Mouse (Mus musculus) stomach, postnatal 0 days (tissue): ENCODE data around the gene Alcam. TPM values are rescaled to one million over a fixed set of nuclear protein-coding genes. Genes with fewer than 3 reads are reported as not detected.
A peak's percentile ranks its signal among the peaks of the same experiment; 100 is the strongest.

Source experiments
- ATAC-seq: fragments of 200-750 bp; cut with Nextera tagmentation; 2 replicates; pipeline ENCODE4 v1.8.0; 2017; ENCODE audit not compliant: low FRiP score, low TSS enrichment
- DNase-seq: peaks from one replicate; pipeline ENCODE4 v3.0.0-alpha.2; 2016; ENCODE audit warnings: low spot score
- H3K27ac ChIP-seq: fragments of 300-500 bp; sonication (generic); replicated peaks from 2 replicates; pipeline ENCODE4 v1.5.1; 2014; ENCODE audit warnings: mild to moderate bottlenecking, control low read depth
- H3K27me3 ChIP-seq: fragments of 300-500 bp; sonication (generic); 2 replicates; pipeline ENCODE4 v1.6.1; 2014; ENCODE audit warnings: low read length; ENCODE audit not compliant: control insufficient read depth, insufficient read depth
- H3K36me3 ChIP-seq: fragments of 300-500 bp; sonication (generic); 2 replicates; pipeline ENCODE4 v1.6.1; 2014; ENCODE audit warnings: low read length, mixed read lengths; ENCODE audit not compliant: control insufficient read depth, insufficient read depth
- H3K4me1 ChIP-seq: fragments of 300-500 bp; sonication (generic); replicated peaks from 2 replicates; pipeline ENCODE4 v1.6.1; 2014; ENCODE audit warnings: antibody characterized with exemption; ENCODE audit not compliant: control insufficient read depth, insufficient read depth
- H3K4me2 ChIP-seq: fragments of 300-500 bp; sonication (generic); replicated peaks from 2 replicates; pipeline ENCODE4 v1.6.1; 2014; ENCODE audit warnings: low read depth, mild to moderate bottlenecking, control low read depth, moderate library complexity
- H3K4me3 ChIP-seq: fragments of 300-500 bp; sonication (generic); 2 replicates; pipeline ENCODE4 v1.5.1; 2014; ENCODE audit warnings: low read depth, low read length, control low read depth
- H3K9ac ChIP-seq: fragments of 300-500 bp; sonication (generic); 2 replicates; pipeline ENCODE4 v1.6.1; 2014; ENCODE audit warnings: mild to moderate bottlenecking, low read length, control low read depth, mixed read lengths
- H3K9me3 ChIP-seq: fragments of 300-500 bp; sonication (generic); 2 replicates; pipeline ENCODE4 v1.6.1; 2016; ENCODE audit warnings: low read length; ENCODE audit not compliant: control insufficient read depth
- CTCF ChIP-seq: IDR thresholded peaks from 2 replicates; pipeline ENCODE4 v1.5.1; 2016; ENCODE audit warnings: antibody characterized with exemption, low read depth, mild to moderate bottlenecking, moderate library complexity
- EP300 ChIP-seq: optimal IDR thresholded peaks from 2 replicates; pipeline ENCODE3; 2016; ENCODE audit warnings: antibody characterized with exemption
- WGBS: fragments of 180-500 bp; shearing (Covaris S2); extraction: QIAGEN DNeasy Blood & Tissue Kit; methylation state at CpG from one replicate; pipeline ENCODE4 v1.1.7; 2014; 5-methylcytosine and 5-hydroxymethylcytosine counted together
- polyA plus RNA-seq: library from polyadenylated mRNA; unstranded; fragments of >200 nt; fragmentation: Nextera tagmentation; extraction: Ambion mirVana; gene quantifications from 2 replicates; pipeline ENCODE4 v1.2.1, GENCODE M21; 2015

The Alcam gene
- polyA plus RNA-seq, 1 experiment from 2014 or later, result 20.4 TPM

- WGBS, result under 1% methylated on average over 44 of the region's 55 CpGs
- H3K27me3 ChIP-seq, result no peaks in the 10 kb centered on the region
- H3K4me3 ChIP-seq, result peak overlapping the region; percentile 72
- H3K9ac ChIP-seq, result peak overlapping the region; percentile 71
- H3K4me1 ChIP-seq, result no peaks in the 10 kb centered on the region
- DNase-seq (peak; percentile 99), ATAC-seq (peak; percentile 99)
- TF ChIP-seq CTCF (peak; percentile 100), EP300 (no peak)
- no peaks in the 10 kb centered on the region for H3K9me3 ChIP-seq
- peak overlapping the region; percentile 81 for H3K27ac ChIP-seq
- H3K36me3 ChIP-seq, result no peaks in the 10 kb centered on the region
- H3K4me2 ChIP-seq, result peak overlapping the region; percentile 80
Observed at GRCm38 (mm10) chr16:52452862-52453715, 785 bp downstream of the Alcam start.

- Histone ChIP-seq H3K9ac (peak overlapping the region; percentile 71), H3K4me2 (peak overlapping the region; percentile 80), H3K36me3 (no peaks in the 10 kb centered on the region), H3K27me3 (no peaks in the 10 kb centered on the region), H3K4me3 (peak overlapping the region; percentile 72), H3K27ac (peak overlapping the region; percentile 74), H3K9me3 (no peaks in the 10 kb centered on the region), H3K4me1 (no peaks in the 10 kb centered on the region)
- ATAC-seq (no peak), DNase-seq (no peak)
- TF ChIP-seq CTCF (no peak), EP300 (no peak)
- under 1% methylated on average over 26 of the region's 26 CpGs for WGBS
Observed at GRCm38 (mm10) chr16:52452477-52452831, 1.4 kb downstream of the Alcam start.

DNA sequence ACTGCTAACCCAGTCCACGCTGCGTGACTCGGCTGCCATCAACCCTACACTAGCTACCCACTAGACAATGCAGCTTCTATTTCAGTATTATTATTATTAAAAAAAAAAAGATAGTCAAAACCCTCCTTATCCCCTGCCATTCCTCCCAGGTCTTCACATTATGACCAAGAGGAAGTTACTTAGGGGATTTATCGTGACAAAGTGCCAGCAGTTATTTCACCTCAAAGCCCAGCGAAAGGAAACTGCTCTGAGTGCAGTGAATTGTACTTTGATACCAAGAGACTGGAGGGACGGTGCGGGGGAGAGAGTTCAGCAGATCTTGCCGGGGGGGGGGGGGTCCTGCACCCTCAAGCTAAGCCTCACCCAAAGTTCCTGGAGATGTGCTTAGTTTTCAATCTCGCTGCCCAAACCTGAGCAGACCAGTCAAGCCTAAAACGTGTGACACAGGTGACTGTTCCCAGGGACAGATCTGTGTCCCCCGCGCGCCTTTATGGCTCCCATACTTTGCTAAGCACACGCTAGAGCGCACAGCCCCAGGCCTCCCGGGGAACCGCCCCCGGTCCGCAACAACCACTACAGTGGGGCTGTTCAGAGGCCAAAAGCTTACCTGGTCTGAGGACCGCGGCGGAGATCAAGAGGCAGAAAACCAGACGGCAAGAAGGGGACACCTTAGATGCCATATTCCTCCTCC, 1.9 kb downstream of the Alcam start:
- H3K9me3 ChIP-seq, result no peaks in the 10 kb centered on the region
- peak overlapping the region; percentile 80 for H3K4me2 ChIP-seq
- ATAC-seq, result 0 out of 2 replicates have a peak, but pooled peaks have one; percentile 8
- peak overlapping the region; percentile 71 for H3K9ac ChIP-seq
- no peaks in the 10 kb centered on the region for H3K27me3 ChIP-seq
- WGBS, result under 1% methylated on average over 23 of the region's 23 CpGs
- TF ChIP-seq EP300, result no peak
- no peak for TF ChIP-seq CTCF
- DNase-seq, result peak; percentile 60
- peak overlapping the region; percentile 72 for H3K4me3 ChIP-seq
- no peaks in the 10 kb centered on the region for H3K4me1 ChIP-seq
- H3K27ac ChIP-seq, result peak overlapping the region; percentile 74
- no peaks in the 10 kb centered on the region for H3K36me3 ChIP-seq

DNA sequence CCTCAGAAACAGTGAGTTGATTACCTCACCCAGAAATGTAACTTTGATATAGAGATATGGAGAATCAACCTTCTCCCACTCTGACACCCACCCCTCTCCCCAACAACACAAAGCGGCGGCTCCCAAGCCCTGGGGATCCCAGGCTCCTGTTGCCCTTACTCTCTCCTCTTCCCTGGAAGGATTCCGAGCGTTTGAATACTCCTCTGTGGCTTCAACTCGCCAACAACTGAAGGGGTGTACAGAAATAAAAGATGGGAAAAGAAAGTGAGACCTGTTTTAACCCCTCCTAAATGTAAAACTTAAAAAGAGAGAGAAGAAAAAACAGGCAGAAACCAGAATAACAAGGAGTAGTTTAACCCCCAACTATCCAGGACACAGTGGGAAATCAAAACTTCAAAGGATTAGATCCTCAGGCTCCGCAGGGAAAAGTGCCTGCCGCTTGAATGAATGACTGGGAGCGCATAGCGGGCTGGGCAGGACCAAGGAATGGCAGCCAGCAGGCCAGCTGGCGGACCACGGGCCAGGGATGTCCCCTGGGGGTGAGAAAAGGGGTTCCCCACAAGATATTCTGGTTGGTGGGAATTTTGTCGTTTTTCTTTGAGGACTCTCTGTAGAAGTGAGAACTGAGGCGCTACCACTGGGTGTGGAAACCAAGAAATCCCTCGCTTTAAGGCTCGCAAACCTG, 2.6 kb downstream of the Alcam start:
- no peaks in the 10 kb centered on the region for H3K36me3 ChIP-seq
- WGBS, result under 1% methylated on average over 15 of the region's 15 CpGs
- ATAC-seq, result no peak
- no peak for TF ChIP-seq EP300
- no peaks in the 10 kb centered on the region for H3K4me1 ChIP-seq
- peak overlapping the region; percentile 71 for H3K9ac ChIP-seq
- peak overlapping the region; percentile 72 for H3K4me3 ChIP-seq
- DNase-seq, result peak; percentile 59
- no peaks in the 10 kb centered on the region for H3K9me3 ChIP-seq
- no peak overlapping the region; the same call in 1 of the 2 replicates for H3K27ac ChIP-seq
- no peaks in the 10 kb centered on the region for H3K27me3 ChIP-seq
- H3K4me2 ChIP-seq, result peak overlapping the region; percentile 80

DNA sequence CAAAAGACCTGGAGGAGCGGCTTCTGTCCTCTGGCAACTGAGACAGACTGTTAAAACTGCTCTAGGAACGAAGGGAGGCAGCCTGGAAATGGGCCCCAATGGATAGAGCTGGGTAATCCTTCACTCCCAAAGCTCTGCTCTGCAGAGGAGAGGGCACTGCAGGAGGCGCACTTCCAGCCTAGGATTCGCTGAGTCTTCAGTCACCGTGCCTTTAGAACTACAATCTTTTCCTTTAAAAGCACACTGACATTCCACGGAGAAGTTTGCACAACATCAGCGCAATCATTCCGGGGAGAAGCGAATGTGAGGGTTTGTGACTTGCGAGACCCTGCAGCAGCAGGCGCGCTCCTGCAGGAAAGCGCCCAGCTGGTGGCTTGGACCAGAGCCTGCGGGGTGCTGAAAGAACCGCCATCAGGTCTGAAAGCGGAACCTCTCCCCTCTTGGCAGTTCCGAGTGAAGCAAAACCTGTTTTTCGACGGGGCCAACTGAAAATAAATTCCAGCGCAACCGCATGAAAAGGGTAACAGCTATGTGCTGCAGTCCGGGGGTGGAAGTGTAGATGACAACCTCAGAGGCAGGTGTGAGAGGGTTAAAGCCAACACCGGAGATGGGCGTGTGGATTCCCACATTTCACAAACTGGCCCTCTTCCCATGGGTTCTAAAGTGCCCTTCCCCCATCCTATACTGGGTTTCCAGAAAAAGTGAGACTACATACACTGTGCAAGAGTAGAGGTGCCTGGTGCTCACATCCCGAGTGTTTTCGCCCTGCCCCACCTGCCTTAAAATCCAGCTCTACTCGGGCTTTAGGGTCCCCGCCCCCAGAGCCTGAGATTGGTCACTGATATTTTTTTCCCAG, 3.4 kb downstream of the Alcam start:
- no peak for ATAC-seq
- WGBS, result under 1% methylated on average over 28 of the region's 28 CpGs
- Histone ChIP-seq H3K4me1 (no peaks in the 10 kb centered on the region), H3K36me3 (no peaks in the 10 kb centered on the region), H3K4me2 (peak overlapping the region; percentile 80), H3K4me3 (peak overlapping the region; percentile 72), H3K9ac (peak overlapping the region; percentile 53), H3K27me3 (no peaks in the 10 kb centered on the region), H3K27ac (peak overlapping the region; percentile 81), H3K9me3 (no peaks in the 10 kb centered on the region)
- peak; percentile 61 for DNase-seq
- TF ChIP-seq EP300, result no peak
- peak; percentile 56 for TF ChIP-seq CTCF
